In genomic region chr9:50775662-50776126, GRCm38 (mm10) we compare ENCODE assay signal across 1 mouse cellular context.
TF ChIP-seq lines count a peak whose summit lies in the region.

No protein-coding gene starts in this region.

TF ChIP-seq in CH12.LX, 34 proteins besides CTCF, POLR2A, EP300 and RAD21:
- TF ChIP-seq HCFC1 (IDR thresholded peaks at IDR 0.05; ENCODE audit: low read depth, low read length) (no peak), BHLHE40 (IDR thresholded peaks at IDR 0.05; ENCODE audit: low read depth, low read length) (0 out of 2 replicates have a peak, but pooled peaks have one; percentile 9), MEF2A (IDR thresholded peaks at IDR 0.05; ENCODE audit: borderline replicate concordance, low read depth, low read length) (no peak), E2F4 (IDR thresholded peaks at IDR 0.05; ENCODE audit: insufficient replicate concordance, low read depth, low read length) (no peak)
